Mouse (Mus musculus) thymus, adult 18-20 months (tissue): ENCODE measurements around the gene Cct5.

Source experiments
- DNase-seq, 2 experiments: peaks; one replicate each; pipeline ENCODE4 v3.0.0; 2022; ENCODE audit warnings: mixed read lengths in 2 of 2

Cct5 gene

DNA sequence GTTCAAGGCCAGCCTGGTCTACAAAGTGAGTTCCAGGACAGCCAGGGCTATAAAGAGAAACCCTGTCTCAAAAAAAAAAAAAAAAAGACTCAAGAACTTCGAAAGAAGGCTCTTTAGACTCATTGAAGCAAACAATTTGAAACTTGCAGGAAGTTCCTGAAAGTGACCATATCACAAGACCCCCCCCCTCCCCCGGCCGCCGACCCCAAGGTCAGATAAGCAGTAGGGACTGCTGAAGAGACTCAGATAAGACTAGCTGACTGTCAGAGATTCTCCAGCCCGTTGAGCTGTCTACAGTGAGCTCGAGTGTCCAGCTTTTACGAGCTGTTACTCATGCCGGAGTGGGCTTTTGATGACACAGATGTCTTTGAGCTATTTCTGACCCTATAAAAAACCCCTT is 38.8 kb downstream of the Cct5 start:
- no peak for DNase-seq

DNA sequence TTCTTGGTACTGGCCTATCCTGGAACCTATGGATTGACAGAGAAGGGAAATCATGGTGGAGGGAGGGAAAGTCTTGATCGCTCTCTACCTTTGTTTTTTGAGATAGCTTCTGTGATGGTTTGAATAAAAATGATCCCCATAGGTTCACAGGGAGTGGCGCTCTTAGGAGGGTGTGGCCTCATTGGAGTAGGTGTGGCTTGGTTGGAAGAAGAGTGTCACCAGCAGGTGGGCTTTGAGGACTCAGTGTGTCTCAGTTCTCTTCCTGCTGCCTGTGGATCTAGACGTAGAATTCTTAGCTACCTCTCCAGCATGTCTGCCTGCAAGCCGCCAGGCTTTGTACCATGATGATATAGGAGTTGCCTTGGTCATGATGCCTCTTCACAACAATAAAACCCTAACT is 39.6 kb downstream of the Cct5 start:
- no peak for DNase-seq

DNA sequence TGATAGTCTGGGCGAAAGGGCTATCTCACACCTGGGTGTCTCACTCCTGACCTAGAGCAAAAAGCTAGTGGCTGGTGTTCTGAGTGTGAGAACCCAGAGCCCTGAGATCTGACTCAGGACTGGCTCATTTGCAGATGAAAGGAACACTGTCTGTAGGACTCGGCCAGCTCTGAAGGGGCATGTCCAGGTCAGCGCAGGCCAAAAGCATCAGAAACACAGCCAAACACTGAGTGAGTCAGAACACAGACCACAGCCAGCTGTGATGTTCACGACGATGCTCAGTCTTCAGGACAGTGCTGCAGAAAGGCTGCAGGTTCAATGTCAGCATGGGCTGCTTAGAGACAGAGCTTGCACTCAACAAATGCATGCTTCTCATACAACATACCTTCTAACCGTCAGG is 40.2 kb downstream of the Cct5 start:
- no peak for DNase-seq

DNA sequence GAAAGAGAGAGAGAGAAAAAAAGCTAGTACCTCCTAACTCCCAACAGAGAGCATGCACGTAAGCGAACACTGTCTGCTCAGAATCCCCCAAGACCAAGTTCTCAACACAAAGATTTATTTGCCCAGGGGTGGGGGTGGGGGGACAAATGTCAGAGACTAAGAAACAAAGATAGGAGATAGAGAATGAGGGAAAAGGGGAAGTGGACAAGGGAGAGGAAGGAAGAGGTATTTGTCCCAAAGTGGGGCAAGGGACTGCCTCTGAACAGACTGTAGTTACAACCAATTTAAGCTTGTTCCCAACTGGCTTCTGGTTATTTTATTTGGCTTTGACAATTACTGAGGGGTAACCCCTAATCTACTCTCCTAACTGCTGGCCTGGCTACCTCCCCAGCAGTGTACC is 46.7 kb downstream of the Cct5 start:
- no peak for DNase-seq

DNA sequence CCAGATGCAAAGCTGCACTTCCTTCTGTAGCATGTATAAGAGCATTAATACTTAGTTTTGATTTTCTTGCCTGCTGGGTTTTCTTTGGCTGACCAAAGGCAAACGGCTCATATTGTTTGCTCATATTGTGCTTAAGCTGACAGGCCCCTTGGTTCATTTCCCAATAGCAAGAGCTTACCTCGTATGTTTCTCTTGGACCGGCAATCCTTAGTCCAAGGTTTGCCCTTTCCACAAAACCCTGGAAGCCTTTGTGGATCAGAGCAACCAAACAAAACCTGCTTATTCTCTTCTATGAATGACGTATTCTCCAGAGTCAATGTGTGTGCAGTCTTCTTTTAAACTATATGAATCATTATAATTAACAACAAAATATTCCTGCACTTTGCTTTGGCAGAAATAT is 51.2 kb downstream of the Cct5 start:
- no peak for DNase-seq

DNA sequence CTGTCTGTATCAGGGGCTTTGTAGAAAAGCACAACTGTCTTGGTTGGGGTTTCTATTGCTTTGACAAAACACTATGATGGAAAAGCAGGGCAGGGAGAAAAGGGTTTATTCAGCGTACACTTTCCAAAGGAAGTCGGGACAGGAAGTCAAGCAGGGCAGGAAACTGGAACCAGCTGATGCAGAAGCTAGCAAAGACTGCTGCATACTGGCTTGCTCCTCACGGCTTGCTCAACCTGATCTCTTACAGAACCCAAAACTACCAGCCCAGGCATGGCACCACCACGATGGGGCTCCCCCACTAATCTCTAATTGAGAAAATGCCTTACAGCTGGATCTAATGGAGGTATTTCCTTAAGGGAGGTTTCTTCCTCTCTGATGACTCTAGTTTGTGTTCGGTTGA is 54.2 kb downstream of the Cct5 start:
- DNase-seq, result no peak

DNA sequence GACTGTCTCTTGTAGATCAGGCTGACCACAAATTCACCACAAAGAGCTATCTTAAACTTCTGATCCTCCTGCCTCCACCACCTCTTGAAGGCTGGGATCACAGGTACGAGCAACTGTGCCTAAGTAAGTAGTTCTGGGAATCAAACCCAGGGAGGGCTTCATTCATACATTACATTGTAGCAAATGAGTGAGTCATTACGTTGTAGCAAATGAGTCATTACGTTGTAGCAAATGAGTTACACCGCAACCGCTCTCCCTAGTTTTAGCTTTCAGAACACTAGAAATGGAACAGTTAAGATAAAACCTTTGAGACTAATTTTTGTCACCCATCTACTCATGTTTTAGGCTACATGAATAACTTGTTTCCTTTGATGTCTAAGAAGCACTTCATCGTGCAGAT is 55.3 kb downstream of the Cct5 start:
- no peak for DNase-seq

DNA sequence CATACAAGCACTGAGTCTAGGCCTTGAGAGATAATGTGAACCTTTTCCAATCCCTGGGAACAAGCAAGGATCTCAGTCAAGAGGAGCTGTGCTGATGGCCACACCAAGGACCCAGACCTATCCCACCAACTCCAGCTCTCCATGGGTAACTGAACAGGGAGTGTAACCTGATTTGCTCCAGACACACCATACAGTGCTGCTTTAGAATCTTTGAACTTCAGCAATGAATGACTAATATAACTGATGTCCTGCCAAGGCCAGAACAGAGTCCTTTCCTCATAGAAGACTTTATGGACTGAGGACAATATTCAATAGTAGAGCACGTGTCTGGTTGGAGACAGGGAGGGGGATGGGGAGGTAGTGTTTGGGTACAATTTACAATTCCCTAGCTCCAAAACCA is 56.5 kb downstream of the Cct5 start:
- DNase-seq, result no peak

DNA sequence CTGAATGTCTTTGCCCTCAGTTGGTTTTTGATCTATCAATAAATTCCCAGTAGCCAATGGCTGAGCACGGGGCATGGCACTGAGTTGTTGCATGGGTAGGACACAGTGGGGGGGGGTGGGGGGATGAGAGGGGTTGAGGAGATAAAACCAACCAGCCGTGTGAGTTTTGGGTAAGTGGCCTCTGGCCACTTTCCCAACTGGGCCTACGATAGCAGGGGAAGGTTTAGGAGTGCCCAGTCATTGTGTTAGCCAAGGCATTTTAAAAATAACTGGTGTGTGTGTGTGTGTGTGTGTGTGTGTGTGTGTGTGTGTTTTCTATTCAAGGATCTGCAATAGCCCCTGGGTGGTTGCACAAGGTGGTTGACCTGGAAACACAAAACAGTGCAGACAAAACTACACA is 58.4 kb downstream of the Cct5 start:
- DNase-seq, result no peak

DNA sequence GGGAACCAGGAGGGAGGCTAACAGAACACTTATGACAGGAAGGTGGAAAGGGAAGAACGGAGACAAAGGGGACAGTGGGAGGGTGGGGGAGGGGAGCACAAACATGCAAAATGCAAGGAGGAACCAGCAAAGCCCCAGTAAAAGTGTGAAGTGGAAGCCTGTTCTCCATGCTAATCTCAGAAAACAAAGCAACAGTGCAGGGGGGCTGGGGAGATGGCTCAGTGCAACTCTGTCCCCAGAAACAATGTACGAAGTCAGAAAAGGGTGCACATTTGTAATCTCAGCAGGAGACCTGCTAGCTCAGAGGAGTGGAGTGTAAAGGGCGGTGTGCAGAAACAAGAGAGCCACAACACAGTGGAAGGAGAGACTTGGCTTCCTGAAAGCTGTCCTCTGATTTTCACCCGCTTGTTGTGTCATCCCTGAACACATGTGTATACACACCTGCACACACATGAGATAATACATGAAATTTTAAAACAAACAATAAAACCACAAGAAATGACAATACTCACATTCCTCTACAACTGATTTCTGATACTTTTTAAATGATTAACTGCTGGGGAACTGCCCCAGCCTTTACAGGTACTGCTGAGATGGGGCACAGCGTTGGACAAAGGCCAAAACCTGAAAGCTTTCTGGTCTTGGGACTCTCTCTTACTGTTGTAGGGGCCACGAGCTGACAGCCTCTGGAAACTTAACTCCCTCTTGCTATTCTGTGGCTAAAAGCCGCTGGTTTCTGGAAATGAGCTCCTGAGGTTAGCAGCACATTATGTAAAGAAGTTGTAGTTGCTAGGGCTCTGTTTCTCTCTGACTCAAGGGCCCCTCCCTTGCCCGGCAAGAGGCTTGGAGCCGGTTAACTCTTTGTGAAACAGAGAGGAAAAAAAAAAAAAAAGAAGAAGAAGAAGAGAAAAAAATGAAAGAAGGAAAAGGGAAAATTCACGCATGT is 59.3 kb downstream of the Cct5 start:
- DNase-seq, result no peak
